12 mouse cellular contexts compared by ENCODE assay signal in genomic region chr1:57673957-57674699, GRCm38 (mm10).
DNase-seq lines count a peak whose midpoint lies in the region; ATAC-seq and TF ChIP-seq lines count a peak whose summit lies in the region.
"Had no signal": no experiment of that assay in that cellular context is flagged by ENCODE, and none has a peak within 500 bp of the region (broad histone marks: within the 10 kb centered on the region; RNA-seq: fewer than 3 reads in every experiment).

No protein-coding gene starts in this region.

- H3K36me3 ChIP-seq in lung, embryonic 16.5 days (ENCODE audit: control insufficient read depth, insufficient read depth, low read length), result no peaks in the 10 kb centered on the region
- no peaks in the 10 kb centered on the region for H3K36me3 ChIP-seq in forebrain, embryonic 12.5 days (replicated peaks)
- H3K36me3 ChIP-seq in hindbrain, embryonic 14.5 days (replicated peaks; ENCODE audit: control insufficient read depth, insufficient read depth), result no peaks in the 10 kb centered on the region
- H3K36me3 ChIP-seq in midbrain, embryonic 14.5 days (ENCODE audit: control insufficient read depth, insufficient read depth, low read length), result no peaks in the 10 kb centered on the region

- no peak for DNase-seq in lung, postnatal 10 days
- peak; percentile 40 for DNase-seq in hindbrain, embryonic 14.5 days (ENCODE audit: low spot score)
- peak; percentile 42 for DNase-seq in midbrain, embryonic 14.5 days
- no peak for DNase-seq in right cerebral cortex, adult 2 months (ENCODE audit: low spot score in 2 of 2)
- DNase-seq in heart, postnatal 10 days, result no peak
- no peak for DNase-seq in layer of hippocampus, adult 2 months (ENCODE audit: low spot score in 2 of 2)
- DNase-seq: heart, adult 18-20 months; kidney, postnatal 4 days had no signal

- ATAC-seq in lung, embryonic 16.5 days (ENCODE audit: low read depth), result no peak
- peak; percentile 89 for ATAC-seq in forebrain, embryonic 12.5 days (ENCODE audit: low FRiP score)
- ATAC-seq in hindbrain, embryonic 14.5 days (ENCODE audit: low FRiP score), result peak; percentile 66; the same call in 1 of the 2 replicates
- peak; percentile 68 for ATAC-seq in midbrain, embryonic 14.5 days (ENCODE audit: low FRiP score, low TSS enrichment)
- ATAC-seq: CD4-positive, CD25-positive, alpha-beta regulatory T cell, adult 4 months had no signal

- no peaks in the 10 kb centered on the region for H3K27me3 ChIP-seq in lung, embryonic 16.5 days (ENCODE audit: control insufficient read depth, insufficient read depth, low read depth, low read length)
- no peaks in the 10 kb centered on the region for H3K27me3 ChIP-seq in forebrain, embryonic 12.5 days
- no peaks in the 10 kb centered on the region for H3K27me3 ChIP-seq in hindbrain, embryonic 14.5 days (ENCODE audit: control insufficient read depth, insufficient read depth, low read length)
- no peaks in the 10 kb centered on the region for H3K27me3 ChIP-seq in midbrain, embryonic 14.5 days (ENCODE audit: control insufficient read depth, insufficient read depth, low read length)

- 63% methylated on average over 7 of the region's 7 CpGs for WGBS in lung, embryonic 16.5 days
- WGBS in forebrain, embryonic 12.5 days, result 39% methylated on average over 7 of the region's 7 CpGs
- WGBS in hindbrain, embryonic 14.5 days, result 27% methylated on average over 7 of the region's 7 CpGs
- WGBS in midbrain, embryonic 14.5 days, result 40% methylated on average over 7 of the region's 7 CpGs

- H3K9ac ChIP-seq in lung, embryonic 16.5 days (ENCODE audit: low read length), result no peak overlapping the region
- no peak overlapping the region for H3K9ac ChIP-seq in forebrain, embryonic 12.5 days
- H3K9ac ChIP-seq in hindbrain, embryonic 14.5 days, result no peak overlapping the region
- no peak overlapping the region for H3K9ac ChIP-seq in midbrain, embryonic 14.5 days (replicated peaks; ENCODE audit: low read length)

- no peaks in the 10 kb centered on the region; the same call in 1 of the 2 replicates for H3K4me1 ChIP-seq in lung, embryonic 16.5 days (replicated peaks; ENCODE audit: control insufficient read depth, insufficient read depth, low read length)
- H3K4me1 ChIP-seq in forebrain, embryonic 12.5 days, result peaks cover 19% of the 10 kb centered on the region
- peaks cover 14% of the 10 kb centered on the region for H3K4me1 ChIP-seq in hindbrain, embryonic 14.5 days (replicated peaks; ENCODE audit: control insufficient read depth, insufficient read depth, low read length)
- H3K4me1 ChIP-seq in midbrain, embryonic 14.5 days (ENCODE audit: control insufficient read depth, insufficient read depth, low read length), result no peaks in the 10 kb centered on the region; the same call in 1 of the 2 replicates

- no peak overlapping the region for H3K4me3 ChIP-seq in lung, embryonic 16.5 days (ENCODE audit: low read length)
- no peak overlapping the region for H3K4me3 ChIP-seq in forebrain, embryonic 12.5 days (replicated peaks)
- no peak overlapping the region for H3K4me3 ChIP-seq in hindbrain, embryonic 14.5 days (replicated peaks; ENCODE audit: low read length)
- H3K4me3 ChIP-seq in midbrain, embryonic 14.5 days (replicated peaks; ENCODE audit: low read depth, low read length), result no peak overlapping the region
- H3K4me3 ChIP-seq in layer of hippocampus, adult 2 months, result no peak overlapping the region
- H3K4me3 ChIP-seq: left cerebral cortex, adult 2 months had no signal

- no peak for TF ChIP-seq CTCF in layer of hippocampus, adult 2 months (conservative IDR thresholded peaks at IDR 0.05)

- H3K4me2 ChIP-seq in lung, embryonic 16.5 days (ENCODE audit: low read depth, low read length), result no peak overlapping the region
- no peak overlapping the region for H3K4me2 ChIP-seq in forebrain, embryonic 12.5 days
- H3K4me2 ChIP-seq in hindbrain, embryonic 14.5 days (replicated peaks), result no peak overlapping the region
- no peak overlapping the region for H3K4me2 ChIP-seq in midbrain, embryonic 14.5 days (ENCODE audit: low read length)

- peak overlapping the region; percentile 7; the same call in 1 of the 2 replicates for H3K27ac ChIP-seq in lung, embryonic 16.5 days (ENCODE audit: low read length)
- peak overlapping the region; percentile 66 for H3K27ac ChIP-seq in forebrain, embryonic 12.5 days
- peak overlapping the region; percentile 64 for H3K27ac ChIP-seq in hindbrain, embryonic 14.5 days
- H3K27ac ChIP-seq in midbrain, embryonic 14.5 days (replicated peaks; ENCODE audit: low read depth, low read length), result peak overlapping the region; percentile 50
- H3K27ac ChIP-seq in layer of hippocampus, adult 2 months, result no peak overlapping the region
- H3K27ac ChIP-seq: left cerebral cortex, adult 2 months had no signal

- intact Hi-C loops in heart, postnatal 10 days (cut with DNase I), result no loop called here

- H3K9me3 ChIP-seq in lung, embryonic 16.5 days (ENCODE audit: control insufficient read depth, low read length), result no peaks in the 10 kb centered on the region
- H3K9me3 ChIP-seq in forebrain, embryonic 12.5 days, result no peaks in the 10 kb centered on the region
- no peaks in the 10 kb centered on the region for H3K9me3 ChIP-seq in hindbrain, embryonic 14.5 days (ENCODE audit: control insufficient read depth, low read length)
- H3K9me3 ChIP-seq in midbrain, embryonic 14.5 days (ENCODE audit: control insufficient read depth, low read length), result no peaks in the 10 kb centered on the region

Comparison
In these comparisons a context has a peak if more than half of its experiments do, and no peak if none do; other contexts are left out.
1. DNase-seq: peak in hindbrain, embryonic 14.5 days (single experiment) and midbrain, embryonic 14.5 days (single experiment); none in lung, postnatal 10 days (single experiment), right cerebral cortex, adult 2 months (0 of 2), heart, postnatal 10 days (0 of 2) and layer of hippocampus, adult 2 months (0 of 2).